Mouse (Mus musculus) spleen, adult 2 months (tissue): Measurements from ENCODE around the gene Wscd2.

Experiments
- CTCF ChIP-seq: fragments of 200-500 bp; IDR thresholded peaks from 2 replicates; pipeline ENCODE4 v1.5.1; 2011; ENCODE audit warnings: mild to moderate bottlenecking, inconsistent platforms; ENCODE audit not compliant: insufficient read depth, insufficient read length, insufficient replicate concordance; ENCODE audit errors: extremely low read depth
- POLR2A ChIP-seq: fragments of 200-500 bp; IDR thresholded peaks from 2 replicates; pipeline ENCODE4 v1.6.1; 2011; ENCODE audit warnings: low read depth, low read length, inconsistent platforms

DNA sequence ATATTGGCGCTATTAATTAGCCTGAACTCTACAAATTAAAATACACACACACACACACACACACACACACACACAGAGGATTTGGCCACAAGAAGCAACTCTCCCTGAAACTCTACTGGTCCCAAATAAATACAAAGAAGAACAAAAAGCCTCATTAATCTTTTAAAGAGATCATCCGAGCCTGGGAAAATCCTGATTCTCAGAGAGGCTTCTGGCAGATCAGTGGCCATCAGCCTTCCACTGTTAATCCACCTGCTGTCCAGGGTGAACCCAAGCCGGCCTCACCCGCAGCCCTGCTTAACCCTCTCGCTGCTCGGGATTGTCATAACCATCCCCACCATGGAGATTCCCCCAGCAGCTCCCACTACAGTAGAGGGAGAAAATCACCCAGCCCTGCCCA, 23.6 kb upstream of the Wscd2 start:
- no peak for TF ChIP-seq POLR2A
- no peak for TF ChIP-seq CTCF
